Mouse (Mus musculus) intestine, embryonic 16.5 days (tissue): ENCODE data around the gene Ston1. TPM values are rescaled to one million over a fixed set of nuclear protein-coding genes. Genes with fewer than 3 reads are reported as not detected.

Source experiments
- ATAC-seq: fragments of 200-750 bp; cut with Nextera tagmentation; 2 replicates; pipeline ENCODE4 v1.8.0; 2017; ENCODE audit warnings: moderate TSS enrichment, moderate library complexity
- H3K27ac ChIP-seq: fragments of 300-500 bp; sonication (generic); 2 replicates; pipeline ENCODE4 v1.5.1; 2014; ENCODE audit warnings: mild to moderate bottlenecking, low read length
- H3K27me3 ChIP-seq: fragments of 300-500 bp; sonication (generic); replicated peaks from 2 replicates; pipeline ENCODE4 v1.6.1; 2014; ENCODE audit warnings: low read length, control low read depth, mixed read lengths; ENCODE audit not compliant: control insufficient read depth, insufficient read depth
- H3K36me3 ChIP-seq: fragments of 300-500 bp; sonication (generic); 2 replicates; pipeline ENCODE4 v1.6.1; 2014; ENCODE audit warnings: low read length, control low read depth; ENCODE audit not compliant: control insufficient read depth, insufficient read depth
- H3K4me1 ChIP-seq: fragments of 300-500 bp; sonication (generic); 2 replicates; pipeline ENCODE4 v1.6.1; 2014; ENCODE audit warnings: low read length, control low read depth, mixed read lengths; ENCODE audit not compliant: control insufficient read depth, insufficient read depth
- H3K4me2 ChIP-seq: fragments of 300-500 bp; sonication (generic); 2 replicates; pipeline ENCODE4 v1.6.1; 2014; ENCODE audit warnings: low read depth, low read length, control low read depth
- H3K4me3 ChIP-seq: fragments of 300-500 bp; sonication (generic); 2 replicates; pipeline ENCODE4 v1.5.1; 2014; ENCODE audit warnings: mild to moderate bottlenecking, low read length
- H3K9ac ChIP-seq: fragments of 300-500 bp; sonication (generic); 2 replicates; pipeline ENCODE4 v1.6.1; 2014; ENCODE audit warnings: low read depth, low read length
- H3K9me3 ChIP-seq: fragments of 300-500 bp; sonication (generic); 2 replicates; pipeline ENCODE4 v1.6.1; 2016; ENCODE audit warnings: low read length, control low read depth; ENCODE audit not compliant: control insufficient read depth
- WGBS: fragments of 180-500 bp; shearing (Covaris S2); extraction: QIAGEN DNeasy Blood & Tissue Kit; methylation state at CpG from one replicate; pipeline ENCODE4 v1.1.7; 2014; 5-methylcytosine and 5-hydroxymethylcytosine counted together
- polyA plus RNA-seq: library from polyadenylated mRNA; unstranded; fragments of >200 nt; fragmentation: Nextera tagmentation; extraction: Ambion mirVana; gene quantifications from 2 replicates; pipeline ENCODE4 v1.2.1, GENCODE M21; 2015

Gene Ston1
- polyA plus RNA-seq, 1 experiment from 2014 or later, result 4.3 TPM

DNA sequence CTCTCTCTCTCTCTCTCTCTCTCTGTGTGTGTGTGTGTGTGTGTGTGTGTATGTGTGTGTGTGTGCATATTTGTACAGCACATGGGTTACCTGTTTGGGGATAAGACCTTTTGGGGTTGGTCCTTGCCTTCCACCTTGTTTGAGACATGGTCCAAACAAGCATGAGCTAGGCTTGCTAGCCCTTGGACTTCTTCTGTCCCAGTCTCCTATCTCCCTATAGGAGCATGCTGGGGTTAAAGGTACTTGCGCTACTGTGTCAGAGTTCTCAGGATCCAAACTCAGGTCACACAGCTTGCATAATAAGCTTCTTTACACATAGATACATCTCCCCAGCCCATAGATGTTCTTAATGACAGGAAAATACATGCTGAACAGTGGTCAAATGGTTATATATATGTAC, 17.2 kb downstream of the Ston1 start:
- Histone ChIP-seq H3K27me3 (no peaks in the 10 kb centered on the region), H3K4me3 (no peak overlapping the region), H3K9ac (no peak overlapping the region), H3K4me2 (no peak overlapping the region), H3K4me1 (peaks cover 11% of the 10 kb centered on the region; the same call in 1 of the 2 replicates), H3K27ac (no peak overlapping the region; the same call in 1 of the 2 replicates), H3K9me3 (no peaks in the 10 kb centered on the region), H3K36me3 (no peaks in the 10 kb centered on the region)
- 94% methylated on average over 1 of the region's 1 CpGs for WGBS
- peak; percentile 64 for ATAC-seq

- H3K4me3 ChIP-seq, result no peak overlapping the region
- H3K9ac ChIP-seq, result no peak overlapping the region
- H3K36me3 ChIP-seq, result no peaks in the 10 kb centered on the region
- no peaks in the 10 kb centered on the region for H3K27me3 ChIP-seq
- WGBS, result 81% methylated on average over 1 of the region's 1 CpGs
- H3K9me3 ChIP-seq, result no peaks in the 10 kb centered on the region
- H3K4me2 ChIP-seq, result no peak overlapping the region
- ATAC-seq, result no peak
- no peak overlapping the region for H3K27ac ChIP-seq
- H3K4me1 ChIP-seq, result peaks cover 11% of the 10 kb centered on the region; the same call in 1 of the 2 replicates
Measured at GRCm38 (mm10) chr17:88615492-88616155, 18.1 kb downstream of the Ston1 start.

- no peaks in the 10 kb centered on the region for H3K36me3 ChIP-seq
- ATAC-seq, result no peak
- no peaks in the 10 kb centered on the region for H3K9me3 ChIP-seq
- H3K27ac ChIP-seq, result peak overlapping the region; percentile 2; the same call in 1 of the 2 replicates
- H3K27me3 ChIP-seq, result no peaks in the 10 kb centered on the region
- H3K4me2 ChIP-seq, result no peak overlapping the region
- 58% methylated on average over 4 of the region's 4 CpGs for WGBS
- no peak overlapping the region for H3K4me3 ChIP-seq
- H3K4me1 ChIP-seq, result peaks cover 15% of the 10 kb centered on the region
- no peak overlapping the region for H3K9ac ChIP-seq
Measured at GRCm38 (mm10) chr17:88620935-88621334, 23.5 kb downstream of the Ston1 start.

DNA sequence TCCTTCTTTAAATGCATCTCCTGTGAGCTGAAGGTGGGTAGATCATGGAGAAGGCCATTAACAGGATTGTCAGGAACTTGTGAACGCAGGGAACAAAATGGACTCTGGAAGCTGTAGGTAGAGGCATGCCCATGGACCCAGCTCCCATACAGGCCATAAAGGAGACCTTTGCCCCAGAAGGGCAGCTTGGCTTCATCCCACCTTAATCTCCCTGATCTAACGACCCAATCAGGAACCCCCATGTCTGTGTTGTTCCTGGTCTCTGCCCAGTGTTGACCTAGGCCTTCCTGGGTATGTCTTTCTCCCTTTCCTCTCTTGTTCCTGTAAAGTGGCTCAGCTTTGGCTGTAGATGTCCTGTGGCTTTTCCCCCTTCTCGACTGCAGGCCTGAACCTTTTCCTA, 23.9 kb downstream of the Ston1 start:
- no peak overlapping the region for H3K4me3 ChIP-seq
- peak overlapping the region; percentile 2; the same call in 1 of the 2 replicates for H3K27ac ChIP-seq
- H3K4me2 ChIP-seq, result no peak overlapping the region
- H3K27me3 ChIP-seq, result no peaks in the 10 kb centered on the region
- no peaks in the 10 kb centered on the region for H3K36me3 ChIP-seq
- ATAC-seq, result peak; percentile 57
- H3K9me3 ChIP-seq, result no peaks in the 10 kb centered on the region
- no peak overlapping the region for H3K9ac ChIP-seq
- peaks cover 20% of the 10 kb centered on the region for H3K4me1 ChIP-seq
- WGBS, result 80% methylated on average over 3 of the region's 3 CpGs

GRCm38 (mm10) chr17:88622711-88623110, 25.2 kb downstream of the Ston1 start:
- Histone ChIP-seq H3K27ac (no peak overlapping the region), H3K4me2 (no peak overlapping the region), H3K9me3 (no peaks in the 10 kb centered on the region), H3K36me3 (no peaks in the 10 kb centered on the region), H3K9ac (no peak overlapping the region), H3K4me3 (no peak overlapping the region), H3K27me3 (no peaks in the 10 kb centered on the region), H3K4me1 (peaks cover 31% of the 10 kb centered on the region)
- 83% methylated on average over 1 of the region's 1 CpGs for WGBS
- no peak for ATAC-seq

DNA sequence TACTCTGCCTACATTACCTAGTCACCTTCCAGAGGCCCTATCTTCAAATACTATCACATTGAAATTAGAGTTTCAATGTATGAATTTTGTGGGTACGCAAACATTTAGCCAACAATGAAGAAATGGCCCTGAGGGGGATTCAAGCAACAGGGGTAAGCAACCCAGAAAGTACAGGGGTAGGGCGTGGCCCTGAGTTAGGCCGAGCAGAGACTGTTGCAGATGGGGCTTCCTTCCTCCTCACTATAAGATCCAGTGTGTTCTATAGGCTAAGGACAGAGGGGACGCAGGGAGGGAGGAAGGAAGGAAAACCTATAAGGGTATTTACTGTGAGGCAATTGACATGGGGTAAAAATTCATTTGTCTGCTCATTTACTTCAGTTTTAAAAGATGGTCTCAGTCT, 26.9 kb downstream of the Ston1 start:
- H3K9me3 ChIP-seq, result no peaks in the 10 kb centered on the region
- H3K9ac ChIP-seq, result no peak overlapping the region
- no peaks in the 10 kb centered on the region for H3K27me3 ChIP-seq
- ATAC-seq, result no peak
- no peak overlapping the region for H3K4me3 ChIP-seq
- H3K4me1 ChIP-seq, result peaks cover 42% of the 10 kb centered on the region
- no peaks in the 10 kb centered on the region for H3K36me3 ChIP-seq
- no peak overlapping the region for H3K27ac ChIP-seq
- WGBS, result 83% methylated on average over 4 of the region's 4 CpGs
- H3K4me2 ChIP-seq, result no peak overlapping the region

GRCm38 (mm10) chr17:88625350-88625749, 27.9 kb downstream of the Ston1 start:
- Histone ChIP-seq H3K27me3 (no peaks in the 10 kb centered on the region), H3K4me1 (peaks cover 52% of the 10 kb centered on the region), H3K36me3 (no peaks in the 10 kb centered on the region), H3K9ac (0 out of 2 replicates have a peak overlapping the region, but pooled peaks have one; percentile 24), H3K4me2 (no peak overlapping the region), H3K4me3 (no peak overlapping the region), H3K9me3 (no peaks in the 10 kb centered on the region), H3K27ac (peak overlapping the region; percentile 78)
- 84% methylated on average over 13 of the region's 13 CpGs for WGBS
- ATAC-seq, result no peak

GRCm38 (mm10) chr17:88625931-88626330, 28.4 kb downstream of the Ston1 start:
- Histone ChIP-seq H3K9ac (peak overlapping the region; percentile 55; the same call in 1 of the 2 replicates), H3K9me3 (no peaks in the 10 kb centered on the region), H3K27me3 (no peaks in the 10 kb centered on the region), H3K4me1 (peaks cover 55% of the 10 kb centered on the region), H3K4me2 (peak overlapping the region; percentile 30), H3K27ac (peak overlapping the region; percentile 78), H3K36me3 (no peaks in the 10 kb centered on the region), H3K4me3 (0 out of 2 replicates have a peak overlapping the region, but pooled peaks have one; percentile 33)
- ATAC-seq, result no peak
- 52% methylated on average over 7 of the region's 7 CpGs for whole genome bisulfite sequencing

- Histone ChIP-seq H3K36me3 (no peaks in the 10 kb centered on the region), H3K4me2 (peak overlapping the region; percentile 30), H3K27me3 (no peaks in the 10 kb centered on the region), H3K9me3 (no peaks in the 10 kb centered on the region), H3K4me1 (peaks cover 53% of the 10 kb centered on the region), H3K9ac (peak overlapping the region; percentile 55; the same call in 1 of the 2 replicates), H3K4me3 (peak overlapping the region; percentile 33), H3K27ac (peak overlapping the region; percentile 78)
- peak; percentile 32 for ATAC-seq
- 37% methylated on average over 7 of the region's 7 CpGs for WGBS
Measured at GRCm38 (mm10) chr17:88626347-88626811, 28.9 kb downstream of the Ston1 start.
